Mouse (Mus musculus) heart, embryonic 13.5 days (tissue): ENCODE results near the gene Iffo2. TPM values are rescaled to one million over a fixed set of nuclear protein-coding genes. Genes with fewer than 3 reads are reported as not detected.

Source experiments
- ATAC-seq: fragments of 200-750 bp; cut with Nextera tagmentation; 2 replicates; pipeline ENCODE4 v1.8.0; 2017; ENCODE audit warnings: moderate TSS enrichment; ENCODE audit not compliant: insufficient number of reproducible peaks, low FRiP score, low TSS enrichment; ENCODE audit errors: extremely low read depth
- H3K27ac ChIP-seq: fragments of 300-500 bp; sonication (generic); replicated peaks from 2 replicates; pipeline ENCODE4 v1.5.1; 2015; ENCODE audit warnings: moderate library complexity, mild to moderate bottlenecking, inconsistent platforms
- H3K27me3 ChIP-seq: fragments of 300-500 bp; sonication (generic); replicated peaks from 2 replicates; pipeline ENCODE4 v1.6.1; 2015; ENCODE audit warnings: mild to moderate bottlenecking, inconsistent platforms
- H3K36me3 ChIP-seq: fragments of 300-500 bp; sonication (generic); 2 replicates; pipeline ENCODE4 v1.6.1; 2015; ENCODE audit warnings: mild to moderate bottlenecking, inconsistent platforms
- H3K4me1 ChIP-seq: fragments of 300-500 bp; sonication (generic); 2 replicates; pipeline ENCODE4 v1.6.1; 2015; ENCODE audit warnings: inconsistent platforms
- H3K4me2 ChIP-seq: fragments of 300-500 bp; sonication (generic); 2 replicates; pipeline ENCODE4 v1.6.1; 2015; ENCODE audit warnings: inconsistent platforms, mild to moderate bottlenecking, moderate library complexity
- H3K4me3 ChIP-seq: fragments of 300-500 bp; sonication (generic); 2 replicates; pipeline ENCODE4 v1.5.1; 2015; ENCODE audit warnings: moderate library complexity, mild to moderate bottlenecking, inconsistent platforms
- H3K9ac ChIP-seq: fragments of 300-500 bp; sonication (generic); 2 replicates; pipeline ENCODE4 v1.6.1; 2015; ENCODE audit warnings: inconsistent platforms, mild to moderate bottlenecking, moderate library complexity
- H3K9me3 ChIP-seq: fragments of 300-500 bp; sonication (generic); 2 replicates; pipeline ENCODE4 v1.6.1; 2016; ENCODE audit warnings: inconsistent platforms
- WGBS: fragments of 180-500 bp; shearing (Covaris S2); methylation state at CpG from one replicate; pipeline ENCODE4 v1.1.7; 2015; ENCODE audit warnings: mixed read lengths; 5-methylcytosine and 5-hydroxymethylcytosine counted together
- polyA plus RNA-seq: library from polyadenylated mRNA; unstranded; fragments of >200 nt; fragmentation: Nextera tagmentation; extraction: Ambion mirVana; gene quantifications from 2 replicates; pipeline ENCODE4 v1.2.1, GENCODE M21; 2015

Gene Iffo2
- polyA plus RNA-seq, 1 experiment from 2014 or later, result 3.2 TPM

DNA sequence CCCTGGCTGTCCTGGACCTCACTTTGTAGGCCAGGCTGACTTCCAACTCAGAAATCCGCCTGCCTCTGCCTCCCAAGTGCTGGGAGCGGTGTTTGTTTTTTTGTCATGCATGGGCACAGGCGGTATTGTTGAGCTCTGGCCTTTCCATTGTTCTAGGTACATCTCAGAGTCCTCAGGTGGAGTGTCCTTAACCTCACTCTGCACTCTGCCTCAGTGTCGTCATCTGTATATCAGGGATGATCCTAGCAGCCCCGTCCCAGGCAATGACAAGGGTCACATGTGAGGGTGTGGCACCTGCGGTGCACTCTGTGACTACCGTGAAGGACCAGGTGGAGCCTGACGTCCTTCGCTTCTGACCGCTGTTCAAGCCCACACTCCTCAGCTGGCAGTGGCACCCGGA, 97.0 kb downstream of the Iffo2 start:
- no peaks in the 10 kb centered on the region for H3K9me3 ChIP-seq
- peaks cover 14% of the 10 kb centered on the region for H3K27me3 ChIP-seq
- H3K4me1 ChIP-seq, result peaks cover 28% of the 10 kb centered on the region
- no peak overlapping the region for H3K9ac ChIP-seq
- WGBS, result 88% methylated on average over 11 of the region's 11 CpGs
- H3K36me3 ChIP-seq, result no peaks in the 10 kb centered on the region
- no peak overlapping the region for H3K4me2 ChIP-seq
- H3K4me3 ChIP-seq, result no peak overlapping the region
- ATAC-seq, result no peak
- H3K27ac ChIP-seq, result no peak overlapping the region

DNA sequence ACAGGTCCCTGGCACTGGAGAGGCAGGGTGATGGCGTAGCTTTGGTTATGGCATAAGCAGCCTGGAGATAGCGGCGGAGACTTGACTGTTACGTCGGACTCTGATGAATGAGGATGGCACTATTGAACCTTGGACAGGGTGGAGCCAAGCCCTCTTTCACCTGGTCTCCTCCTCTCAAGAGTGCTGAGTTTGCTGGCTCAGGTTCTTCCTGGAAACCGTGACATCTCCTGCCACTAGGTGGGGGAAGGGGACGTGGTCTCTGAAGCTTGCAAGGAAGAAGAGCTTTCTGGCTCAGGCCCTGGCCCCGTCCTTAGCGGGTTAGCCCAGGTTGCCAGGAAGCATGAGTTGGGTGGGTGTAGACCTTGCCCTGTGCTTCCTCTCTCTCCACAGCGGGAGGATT, 99.8 kb downstream of the Iffo2 start:
- Histone ChIP-seq H3K27ac (no peak overlapping the region), H3K9ac (no peak overlapping the region), H3K4me3 (no peak overlapping the region), H3K4me2 (no peak overlapping the region), H3K36me3 (no peaks in the 10 kb centered on the region; the same call in 1 of the 2 replicates), H3K4me1 (peaks cover 13% of the 10 kb centered on the region), H3K9me3 (no peaks in the 10 kb centered on the region), H3K27me3 (peaks cover 8% of the 10 kb centered on the region)
- WGBS, result 66% methylated on average over 10 of the region's 10 CpGs
- no peak for ATAC-seq

- ATAC-seq, result no peak
- Histone ChIP-seq H3K9me3 (no peaks in the 10 kb centered on the region), H3K4me3 (no peak overlapping the region), H3K4me1 (peaks cover 10% of the 10 kb centered on the region), H3K27me3 (peaks cover 8% of the 10 kb centered on the region), H3K36me3 (no peaks in the 10 kb centered on the region; the same call in 1 of the 2 replicates), H3K4me2 (no peak overlapping the region), H3K27ac (0 out of 2 replicates have a peak overlapping the region, but pooled peaks have one; percentile 21), H3K9ac (no peak overlapping the region)
- 58% methylated on average over 5 of the region's 5 CpGs for WGBS
These were observed 100.8 kb downstream of the Iffo2 start for GRCm38 (mm10) chr4:139631141-139631540.

DNA sequence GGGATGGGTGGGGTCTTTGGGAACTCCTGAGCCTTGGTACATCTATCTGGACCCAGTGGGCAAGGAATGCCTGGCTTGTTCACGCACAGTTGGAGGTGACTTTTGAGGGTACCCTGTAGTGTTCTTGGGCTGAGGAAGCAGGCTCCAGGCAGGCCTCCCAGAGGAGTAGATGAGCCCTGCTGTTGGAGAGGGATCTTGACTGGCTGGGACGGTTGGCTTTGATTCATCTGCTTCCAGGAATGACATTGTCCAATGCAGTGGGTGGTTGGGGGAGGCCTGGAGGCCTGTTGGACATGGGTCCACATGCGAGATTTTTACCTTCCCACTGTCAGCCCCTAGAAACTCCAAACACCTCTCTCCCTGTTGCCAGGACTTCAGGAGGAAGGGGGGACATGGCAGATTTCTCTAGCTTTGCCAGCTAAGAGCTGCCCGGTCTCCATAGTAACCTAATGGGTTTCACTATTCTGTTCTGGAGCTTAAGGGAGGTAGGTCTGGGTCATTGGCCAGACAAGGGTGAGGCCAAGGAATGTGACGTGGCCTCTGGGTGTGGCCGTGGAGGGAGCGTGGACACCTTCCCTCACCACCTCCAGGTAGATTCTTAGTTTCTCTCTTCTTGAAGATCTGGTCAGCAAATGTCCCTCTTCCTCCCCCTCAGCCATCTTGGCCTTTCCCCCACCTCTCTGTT, 101.4 kb downstream of the Iffo2 start:
- no peaks in the 10 kb centered on the region; the same call in 1 of the 2 replicates for H3K36me3 ChIP-seq
- H3K9me3 ChIP-seq, result no peaks in the 10 kb centered on the region
- H3K9ac ChIP-seq, result no peak overlapping the region
- H3K4me2 ChIP-seq, result no peak overlapping the region
- ATAC-seq, result no peak
- peaks cover 9% of the 10 kb centered on the region for H3K27me3 ChIP-seq
- peaks cover 10% of the 10 kb centered on the region for H3K4me1 ChIP-seq
- 73% methylated on average over 7 of the region's 7 CpGs for WGBS
- H3K4me3 ChIP-seq, result no peak overlapping the region
- H3K27ac ChIP-seq, result 0 out of 2 replicates have a peak overlapping the region, but pooled peaks have one; percentile 21

DNA sequence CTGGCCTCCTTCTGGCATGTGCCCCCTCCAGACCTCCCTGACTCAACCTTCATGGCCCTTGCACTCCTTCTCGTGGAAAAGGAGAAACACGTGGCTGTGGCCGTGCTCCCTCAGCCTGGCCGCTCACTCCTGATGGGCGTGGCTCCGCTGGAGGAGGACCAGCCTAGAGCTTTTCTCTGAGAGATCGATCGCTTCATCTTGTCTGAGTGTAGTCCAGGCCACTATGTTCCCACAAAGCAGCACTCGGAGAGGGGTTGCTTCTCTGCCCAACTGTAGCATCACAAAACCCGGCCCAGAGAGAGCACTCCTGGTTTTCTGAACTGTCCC, 101.9 kb downstream of the Iffo2 start:
- H3K36me3 ChIP-seq, result no peaks in the 10 kb centered on the region; the same call in 1 of the 2 replicates
- no peaks in the 10 kb centered on the region for H3K9me3 ChIP-seq
- no peak overlapping the region for H3K27ac ChIP-seq
- H3K27me3 ChIP-seq, result peaks cover 11% of the 10 kb centered on the region
- WGBS, result 77% methylated on average over 10 of the region's 10 CpGs
- no peak for ATAC-seq
- no peak overlapping the region for H3K4me3 ChIP-seq
- no peak overlapping the region for H3K4me2 ChIP-seq
- H3K9ac ChIP-seq, result no peak overlapping the region
- peaks cover 10% of the 10 kb centered on the region for H3K4me1 ChIP-seq

DNA sequence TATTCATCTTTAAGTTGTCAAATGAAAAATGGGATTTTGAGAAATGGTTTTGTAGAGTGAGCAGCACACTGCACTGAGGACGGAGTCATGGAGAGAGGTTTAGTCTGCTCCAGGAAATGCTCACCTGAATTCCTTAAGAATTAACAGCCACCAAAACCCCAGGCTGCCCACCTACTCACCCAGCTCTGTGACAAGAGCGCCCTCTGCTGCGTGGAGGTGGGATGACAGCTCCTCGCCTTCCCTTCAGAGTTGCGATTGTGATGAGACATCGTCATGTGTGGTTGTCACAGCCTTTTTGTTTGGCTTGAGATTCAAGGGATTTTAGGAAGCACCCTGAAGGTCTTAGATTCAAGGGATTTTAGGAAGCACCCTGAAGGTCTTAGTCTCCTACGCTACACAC, 106.0 kb downstream of the Iffo2 start:
- no peak overlapping the region for H3K4me2 ChIP-seq
- peaks cover 3% of the 10 kb centered on the region for H3K4me1 ChIP-seq
- H3K4me3 ChIP-seq, result no peak overlapping the region
- peaks cover 38% of the 10 kb centered on the region for H3K27me3 ChIP-seq
- WGBS, result 28% methylated on average over 7 of the region's 7 CpGs
- no peaks in the 10 kb centered on the region; the same call in 1 of the 2 replicates for H3K36me3 ChIP-seq
- H3K9ac ChIP-seq, result no peak overlapping the region
- no peak overlapping the region for H3K27ac ChIP-seq
- no peak for ATAC-seq
- no peaks in the 10 kb centered on the region for H3K9me3 ChIP-seq

- Histone ChIP-seq H3K4me3 (no peak overlapping the region), H3K27ac (no peak overlapping the region), H3K27me3 (peaks cover 48% of the 10 kb centered on the region), H3K9me3 (no peaks in the 10 kb centered on the region), H3K9ac (no peak overlapping the region), H3K36me3 (no peaks in the 10 kb centered on the region; the same call in 1 of the 2 replicates), H3K4me1 (peaks cover 16% of the 10 kb centered on the region), H3K4me2 (no peak overlapping the region)
- WGBS, result 81% methylated on average over 9 of the region's 9 CpGs
- ATAC-seq, result no peak
These were observed 107.5 kb downstream of the Iffo2 start for GRCm38 (mm10) chr4:139637847-139638246.

DNA sequence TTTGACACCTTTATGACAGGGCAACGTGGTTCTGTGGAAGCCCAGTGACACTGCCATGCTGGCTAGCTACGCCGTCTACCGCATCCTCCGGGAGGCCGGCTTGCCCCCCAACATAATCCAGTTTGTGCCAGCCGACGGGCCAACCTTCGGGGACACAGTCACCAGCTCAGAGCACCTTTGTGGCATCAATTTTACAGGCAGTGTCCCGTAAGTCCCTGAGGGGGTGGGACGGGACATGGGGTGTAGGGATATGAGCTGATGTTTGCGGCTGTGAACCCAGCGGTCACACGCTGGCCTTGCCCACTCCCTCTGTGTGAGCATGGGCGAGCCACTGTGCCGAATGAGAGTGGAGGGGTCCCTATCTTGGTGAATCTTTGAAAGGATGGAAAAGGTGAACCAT, 108.0 kb downstream of the Iffo2 start:
- WGBS, result 93% methylated on average over 16 of the region's 16 CpGs
- Histone ChIP-seq H3K4me3 (no peak overlapping the region), H3K27me3 (peaks cover 53% of the 10 kb centered on the region), H3K27ac (no peak overlapping the region), H3K9me3 (no peaks in the 10 kb centered on the region), H3K4me1 (peaks cover 16% of the 10 kb centered on the region), H3K9ac (no peak overlapping the region), H3K36me3 (no peaks in the 10 kb centered on the region; the same call in 1 of the 2 replicates), H3K4me2 (no peak overlapping the region)
- no peak for ATAC-seq

DNA sequence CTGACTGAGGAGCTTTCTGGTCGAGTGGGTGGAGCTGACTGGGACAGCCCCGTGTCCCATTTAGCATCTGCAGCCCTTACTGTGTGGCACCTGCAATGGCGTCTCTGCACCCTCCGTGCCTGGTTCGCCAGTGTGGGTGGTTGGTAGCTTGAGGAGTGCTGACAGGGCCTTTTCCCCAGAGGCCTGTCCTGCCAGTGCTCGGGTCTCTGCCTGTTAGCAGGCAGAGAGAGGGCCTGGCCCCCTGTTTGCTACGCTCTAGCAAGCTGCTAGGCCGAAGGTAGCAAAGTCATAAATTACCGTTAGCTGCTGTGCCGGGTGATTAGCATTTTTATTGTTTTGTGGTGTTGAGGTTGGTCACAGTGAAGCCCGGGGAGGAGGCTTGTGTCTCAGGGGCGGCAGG, 109.5 kb downstream of the Iffo2 start:
- WGBS, result 73% methylated on average over 12 of the region's 12 CpGs
- Histone ChIP-seq H3K4me1 (peaks cover 16% of the 10 kb centered on the region), H3K4me2 (no peak overlapping the region), H3K4me3 (no peak overlapping the region), H3K27me3 (peaks cover 59% of the 10 kb centered on the region), H3K9ac (peak overlapping the region; percentile 21; the same call in 1 of the 2 replicates), H3K27ac (no peak overlapping the region), H3K9me3 (no peaks in the 10 kb centered on the region), H3K36me3 (no peaks in the 10 kb centered on the region; the same call in 1 of the 2 replicates)
- no peak for ATAC-seq

DNA sequence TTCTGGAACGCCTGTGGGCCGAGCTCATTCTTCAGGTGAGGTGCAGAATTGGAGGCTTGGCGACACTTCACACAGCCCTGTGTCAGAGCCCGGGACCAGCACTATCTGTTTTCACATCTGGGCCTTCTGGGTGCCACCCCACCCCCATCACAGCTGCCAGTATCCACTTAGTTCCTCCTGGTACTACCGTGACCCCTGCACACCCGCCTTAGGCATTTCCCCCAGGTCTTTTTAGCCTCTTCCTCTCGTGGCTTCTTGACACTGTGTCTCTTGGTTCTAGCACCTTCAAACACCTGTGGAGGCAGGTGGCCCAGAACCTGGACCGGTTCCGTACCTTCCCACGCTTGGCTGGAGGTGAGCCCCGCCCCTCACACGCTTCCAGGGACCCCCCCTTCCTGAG, 110.0 kb downstream of the Iffo2 start:
- Histone ChIP-seq H3K4me1 (peaks cover 16% of the 10 kb centered on the region), H3K9me3 (no peaks in the 10 kb centered on the region), H3K4me2 (no peak overlapping the region), H3K9ac (no peak overlapping the region), H3K27me3 (peaks cover 59% of the 10 kb centered on the region), H3K4me3 (no peak overlapping the region), H3K27ac (no peak overlapping the region), H3K36me3 (no peaks in the 10 kb centered on the region; the same call in 1 of the 2 replicates)
- 74% methylated on average over 12 of the region's 12 CpGs for WGBS
- no peak for ATAC-seq

GRCm38 (mm10) chr4:139640775-139641174, 110.4 kb downstream of the Iffo2 start:
- peaks cover 16% of the 10 kb centered on the region for H3K4me1 ChIP-seq
- no peak overlapping the region for H3K9ac ChIP-seq
- no peaks in the 10 kb centered on the region; the same call in 1 of the 2 replicates for H3K36me3 ChIP-seq
- no peak overlapping the region for H3K27ac ChIP-seq
- WGBS, result 43% methylated on average over 6 of the region's 6 CpGs
- no peak for ATAC-seq
- no peak overlapping the region for H3K4me3 ChIP-seq
- H3K27me3 ChIP-seq, result peaks cover 59% of the 10 kb centered on the region
- H3K9me3 ChIP-seq, result no peaks in the 10 kb centered on the region
- H3K4me2 ChIP-seq, result no peak overlapping the region

GRCm38 (mm10) chr4:139641829-139642425, 111.6 kb downstream of the Iffo2 start:
- no peak for ATAC-seq
- Histone ChIP-seq H3K27ac (no peak overlapping the region), H3K4me3 (peak overlapping the region; percentile 46), H3K9me3 (no peaks in the 10 kb centered on the region; the same call in 1 of the 2 replicates), H3K27me3 (peaks cover 56% of the 10 kb centered on the region), H3K36me3 (peaks cover 10% of the 10 kb centered on the region), H3K4me2 (peak overlapping the region; percentile 73), H3K9ac (peak overlapping the region; percentile 74), H3K4me1 (peaks cover 16% of the 10 kb centered on the region)
- WGBS, result 2% methylated on average over 30 of the region's 30 CpGs
